Mouse (Mus musculus) brain, adult 2 months (tissue): ENCODE measurements at regions not wholly inside any gene's neighbourhood (a gene's known extent, or its start where the extent isn't known, plus 50 kb on each side); places are given as distances from the start of the nearest gene placed in this dataset.

ENCODE experiments used
- DNase-seq: peaks from one replicate; pipeline ENCODE4 v3.0.0; 2011; ENCODE audit warnings: low read depth, low spot score

- no peak for DNase-seq
Measured at GRCm38 (mm10) chr9:47054595-47054994, 56.1 kb downstream of the Gm4791 start.

- DNase-seq: peak; percentile 33
Measured at GRCm38 (mm10) chr9:47055558-47055957, 57.0 kb downstream of the Gm4791 start.

DNA sequence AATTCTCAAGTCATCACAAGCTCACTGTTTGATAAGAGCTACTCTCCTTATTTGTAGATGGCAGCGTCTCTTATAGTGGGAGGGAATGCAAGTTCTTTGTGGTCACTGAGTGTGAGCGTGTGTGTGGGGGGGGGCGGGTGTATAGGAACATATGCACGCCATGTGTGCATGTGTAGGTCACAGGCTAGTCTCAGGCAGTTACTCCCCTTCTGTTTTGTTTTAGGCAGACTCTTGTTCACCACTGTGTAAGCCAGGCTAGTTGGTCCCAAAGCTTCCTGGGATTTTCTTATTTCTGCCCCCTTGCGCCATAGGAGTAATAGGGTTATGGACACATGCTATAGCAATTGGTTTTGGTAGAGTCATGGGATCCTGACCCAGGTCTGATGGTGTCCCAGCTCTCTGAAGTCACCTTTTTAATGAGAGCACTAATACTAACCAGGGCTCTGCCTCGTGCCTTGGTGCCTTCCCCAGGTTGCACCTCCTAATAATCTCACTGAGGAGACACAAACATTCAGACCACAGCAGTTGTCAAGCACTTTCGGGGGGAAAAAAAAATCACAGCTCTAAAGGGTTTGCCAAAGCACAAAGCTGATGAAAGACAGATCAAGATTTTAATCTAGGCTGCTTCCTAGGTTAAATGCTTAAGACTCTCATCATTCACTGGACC is 60.9 kb downstream of the Gm4791 start:
- no peak for DNase-seq

GRCm38 (mm10) chr9:47060757-47061156 is 62.2 kb downstream of the Gm4791 start:
- DNase-seq: no peak

DNA sequence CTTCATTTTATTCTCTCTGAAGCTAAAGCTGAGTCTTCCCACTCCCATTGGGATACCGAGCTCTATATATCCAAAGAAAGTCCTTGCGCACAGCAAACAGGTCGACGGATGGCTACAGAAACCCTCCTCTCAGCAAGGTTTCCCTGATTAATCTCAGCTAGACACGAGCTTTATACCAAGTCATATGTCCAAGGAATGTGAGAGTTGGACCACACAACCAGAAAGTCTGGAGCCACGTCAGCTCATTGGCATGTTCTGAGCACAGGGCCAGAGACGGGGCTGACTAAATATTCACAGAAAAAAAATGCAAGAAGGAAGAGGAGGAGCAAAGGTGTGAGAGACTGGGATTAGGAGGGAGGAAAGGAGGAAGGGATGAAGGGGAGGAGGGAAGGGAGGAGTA is 64.0 kb downstream of the Gm4791 start:
- no peak for DNase-seq

DNA sequence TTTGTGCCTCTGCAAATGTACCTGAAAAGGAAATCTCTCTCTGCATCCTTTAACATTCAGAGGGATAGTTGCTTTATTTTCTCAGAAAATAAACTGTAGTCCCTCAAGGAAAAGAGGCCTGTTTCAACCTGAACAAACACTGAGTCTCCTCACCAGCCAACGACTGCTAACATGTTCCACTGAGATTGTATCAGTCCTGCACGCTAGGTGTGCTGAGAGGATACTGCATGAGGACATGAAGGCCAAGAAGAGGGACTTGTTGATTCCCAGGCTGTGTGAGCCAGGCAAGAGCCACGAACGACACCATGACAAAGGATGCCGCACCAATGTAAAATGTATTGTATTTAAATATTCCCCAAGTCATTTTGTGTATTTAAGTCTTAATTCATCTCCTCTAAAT is 65.2 kb downstream of the Gm4791 start:
- no peak for DNase-seq

DNA sequence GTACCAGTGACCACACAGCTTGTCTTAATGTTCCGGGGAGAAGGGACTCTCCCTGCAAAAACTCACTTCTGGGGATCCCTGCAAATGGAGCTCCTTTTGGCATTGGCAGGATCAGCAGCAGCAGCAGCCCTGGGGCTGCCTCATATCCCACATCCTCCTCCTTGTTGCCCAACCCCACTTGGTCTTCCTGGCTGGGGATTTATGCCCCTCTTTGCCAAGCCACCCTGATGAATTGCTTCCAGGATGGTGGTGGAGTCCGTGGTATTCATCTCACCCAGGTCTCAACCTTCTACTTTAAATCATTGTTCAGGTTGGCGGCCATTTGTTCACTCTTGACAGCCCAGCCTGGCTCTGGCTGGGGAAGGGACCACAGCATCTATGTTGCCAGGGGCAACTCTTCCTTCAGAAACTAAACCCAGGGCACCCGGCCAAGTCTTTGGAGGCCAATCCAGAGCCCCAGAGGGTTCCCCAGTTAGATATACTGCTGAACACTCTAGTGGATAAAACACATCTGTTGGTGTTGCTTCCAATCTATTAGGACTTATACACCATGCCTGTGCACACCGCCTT is 66.0 kb downstream of the Gm4791 start:
- no peak for DNase-seq

DNA sequence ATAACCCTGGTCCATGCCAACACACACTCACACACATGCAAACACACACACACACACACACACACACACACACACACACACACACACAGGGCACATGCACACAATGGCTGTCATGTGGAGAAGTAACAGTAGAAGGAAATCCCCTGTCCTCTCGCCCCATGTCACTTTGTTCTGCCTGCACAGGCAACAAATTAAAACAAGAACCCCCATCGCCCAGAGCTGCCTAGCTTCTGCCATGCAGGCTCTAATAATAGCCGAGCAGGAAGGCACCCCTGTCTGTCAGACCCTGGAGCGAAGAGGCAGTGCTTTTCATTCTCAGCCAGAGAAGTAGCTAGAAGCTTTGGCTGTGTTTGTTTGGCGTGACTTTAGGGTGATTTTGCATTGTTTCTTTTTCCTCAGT is 70.9 kb downstream of the Gm4791 start:
- peak; percentile 28 for DNase-seq

DNA sequence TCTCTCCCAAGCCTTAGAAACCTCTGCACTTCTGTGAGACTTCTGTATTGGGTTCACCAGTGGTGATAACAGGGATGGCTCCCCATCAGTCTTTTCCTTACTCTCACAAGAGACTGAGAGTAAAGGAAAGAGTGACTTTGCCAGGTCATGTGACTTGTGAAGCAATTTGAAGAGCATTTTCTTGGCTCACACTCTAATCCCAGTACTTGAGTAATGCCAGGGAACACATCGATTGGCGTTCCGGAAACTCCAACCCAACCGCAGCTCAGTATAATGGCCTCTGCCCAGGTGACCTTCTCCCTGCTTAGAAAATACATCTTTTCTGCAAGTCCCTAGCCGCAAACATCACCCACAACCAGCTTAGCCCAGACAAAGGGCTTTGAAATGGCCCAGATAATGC is 72.4 kb downstream of the Gm4791 start:
- DNase-seq: no peak

DNA sequence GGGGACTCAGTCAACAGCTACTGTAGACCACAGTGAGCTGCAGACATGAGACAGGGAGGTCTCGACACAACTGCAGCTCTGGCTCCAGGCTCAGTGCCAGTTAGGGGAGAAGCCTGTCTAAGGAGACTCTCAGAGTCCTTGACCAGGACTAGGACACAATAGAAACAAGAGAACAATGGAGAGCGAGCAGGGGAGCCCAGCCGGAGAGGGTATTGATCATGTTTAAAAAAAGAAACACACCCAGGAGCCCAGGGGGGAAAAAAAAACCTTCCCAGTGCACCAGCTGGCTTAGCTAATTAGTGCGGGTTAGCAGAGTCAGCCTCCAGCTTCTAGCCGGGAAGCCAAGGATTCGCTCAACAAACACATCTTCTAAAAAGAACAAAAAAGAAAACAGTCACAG is 78.4 kb downstream of the Gm4791 start:
- peak; percentile 17 for DNase-seq

DNA sequence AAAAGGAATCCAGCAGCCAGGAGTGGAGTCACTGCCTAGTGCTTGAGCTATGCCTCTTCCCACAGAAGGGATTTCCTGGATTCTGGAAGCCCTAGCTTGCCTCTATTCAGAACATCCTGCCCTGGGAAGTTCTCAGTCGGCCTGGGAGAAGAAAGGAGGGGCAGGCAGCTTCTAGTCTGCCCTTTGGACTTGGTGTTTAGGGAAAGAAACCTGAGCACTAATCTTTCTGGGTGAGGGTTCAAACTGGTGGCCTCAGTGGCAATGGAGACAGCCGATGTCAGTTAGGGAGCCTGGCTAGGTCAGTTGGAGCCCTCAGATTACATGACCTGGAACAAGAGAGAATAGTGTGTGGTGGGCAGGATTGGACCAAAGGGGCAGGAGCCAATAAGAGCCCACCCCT is 78.9 kb downstream of the Gm4791 start:
- no peak for DNase-seq

DNA sequence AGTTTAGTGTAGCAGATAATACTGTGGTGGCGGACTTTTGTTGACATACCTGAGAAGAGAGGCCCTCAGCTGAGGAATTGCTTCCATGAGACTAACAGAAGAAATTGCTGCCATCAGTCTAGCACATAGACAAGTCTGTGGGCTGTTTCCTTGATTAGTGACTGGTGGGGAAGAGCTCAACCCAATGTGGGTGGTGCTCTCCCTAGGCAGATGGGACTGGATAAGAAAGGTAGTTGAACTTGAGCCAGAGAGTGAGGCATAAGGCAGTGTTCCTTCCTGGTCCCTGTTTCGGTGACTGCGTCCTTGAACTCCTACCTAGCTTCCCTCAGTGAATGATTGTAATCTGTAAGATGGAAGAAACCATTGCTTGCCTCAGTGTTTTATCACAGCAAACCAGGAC is 79.4 kb downstream of the Gm4791 start:
- DNase-seq: no peak

GRCm38 (mm10) chr9:47081407-47081806 is 82.9 kb downstream of the Gm4791 start:
- DNase-seq: no peak

- DNase-seq: no peak
Measured at GRCm38 (mm10) chr9:47091796-47092195, 93.3 kb downstream of the Gm4791 start.

DNA sequence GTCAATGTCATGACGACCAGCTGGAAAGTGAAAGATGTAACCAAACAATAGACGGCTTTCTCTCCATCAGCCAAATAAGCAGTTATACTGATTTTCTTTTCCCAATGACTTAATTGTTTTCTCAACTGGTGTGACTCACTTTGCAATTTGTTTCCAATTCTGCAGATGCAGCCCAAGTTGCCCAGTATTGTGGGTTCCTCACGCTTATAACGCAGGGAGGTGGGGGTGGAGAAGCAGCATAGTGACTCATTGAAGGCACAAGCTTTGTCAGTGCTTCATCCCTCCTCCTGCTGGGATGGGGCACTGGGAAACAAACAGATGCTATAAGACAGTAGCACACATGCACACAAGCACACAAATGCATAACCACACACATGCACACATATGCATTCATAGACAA is 97.1 kb downstream of the Gm4791 start:
- DNase-seq: peak; percentile 88

GRCm38 (mm10) chr9:47103316-47103715 is 104.8 kb downstream of the Gm4791 start:
- peak; percentile 82 for DNase-seq

GRCm38 (mm10) chr9:47103966-47104365 is 105.4 kb downstream of the Gm4791 start:
- peak; percentile 29 for DNase-seq

- DNase-seq: peak; percentile 63
Measured at GRCm38 (mm10) chr9:47108096-47108495, 109.6 kb downstream of the Gm4791 start.

- no peak for DNase-seq
Measured at GRCm38 (mm10) chr9:47119253-47119652, 120.7 kb downstream of the Gm4791 start.

DNA sequence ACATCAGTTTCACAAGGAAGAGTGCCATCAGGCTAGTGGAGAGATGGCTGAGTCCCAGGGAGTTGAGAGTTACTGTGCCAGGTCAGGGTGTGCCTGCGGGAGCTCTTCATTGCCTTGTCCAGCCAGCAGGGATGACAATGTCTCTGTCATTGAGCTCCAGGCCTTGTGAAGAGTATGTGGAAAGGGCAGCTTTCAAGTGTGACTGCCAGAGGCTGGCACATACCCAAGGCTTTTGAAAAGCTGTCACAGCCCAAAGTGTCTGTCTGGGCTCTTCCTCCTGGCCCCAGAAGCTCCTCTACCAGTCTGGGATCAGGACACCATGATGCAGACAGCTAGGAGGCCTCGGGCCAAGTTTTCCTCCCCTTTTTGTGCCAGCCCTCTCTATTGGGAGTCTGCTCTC is 124.6 kb downstream of the Gm4791 start:
- peak; percentile 65 for DNase-seq

GRCm38 (mm10) chr9:47125517-47125916 is 127.0 kb downstream of the Gm4791 start:
- peak; percentile 66 for DNase-seq

DNA sequence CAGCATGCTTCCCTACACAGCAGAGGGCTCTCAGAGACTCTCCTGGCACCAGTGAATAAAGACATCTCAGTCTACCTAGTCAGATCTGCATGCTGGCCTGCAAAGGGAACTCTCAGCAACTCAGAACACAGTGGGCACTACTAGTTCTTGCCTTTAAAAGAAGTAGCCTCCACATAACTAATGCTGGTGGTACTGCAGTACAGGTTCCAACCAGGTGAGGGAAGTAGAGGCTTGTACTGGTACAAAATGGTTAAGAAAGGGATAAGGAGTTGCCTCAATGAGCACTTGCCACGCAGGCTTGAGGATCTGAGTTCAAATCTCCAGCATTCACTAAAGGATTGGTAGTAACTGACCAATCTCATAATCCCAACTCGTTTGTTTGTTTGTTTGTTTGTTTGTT is 127.7 kb downstream of the Gm4791 start:
- DNase-seq: peak; percentile 26

DNA sequence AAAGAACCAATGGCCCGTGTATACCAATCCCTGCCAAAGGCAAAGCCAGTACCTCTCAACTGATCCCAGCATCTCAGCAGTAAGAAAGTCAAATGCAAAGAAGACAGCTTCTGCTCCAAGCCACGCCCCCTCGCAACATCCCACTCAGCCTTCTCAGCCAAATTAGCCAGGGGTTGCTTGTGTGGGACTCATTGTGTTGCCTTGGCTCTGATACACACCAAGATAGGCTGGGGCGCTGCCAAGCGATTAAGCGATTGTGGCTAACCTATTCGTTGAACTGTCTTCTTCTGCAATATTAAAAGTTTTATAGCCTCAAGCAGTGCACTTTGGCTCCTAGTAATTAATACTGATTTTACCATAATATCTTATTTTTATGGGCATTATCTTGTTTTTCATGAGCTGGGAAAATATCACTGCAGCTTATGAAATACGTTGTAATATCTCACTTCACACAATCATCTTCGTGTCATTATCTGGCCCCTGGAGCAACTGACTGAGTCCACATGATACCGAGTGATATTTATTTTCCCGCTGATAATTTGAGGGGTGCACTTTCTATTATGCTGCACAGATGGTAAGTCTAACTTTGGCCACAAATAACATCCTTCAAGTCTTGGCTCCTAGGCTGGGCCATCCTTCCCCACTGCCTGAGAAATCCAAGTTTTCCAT is 129.3 kb downstream of the Gm4791 start:
- peak; percentile 9 for DNase-seq
